Mouse (Mus musculus): ENCODE data around the gene Midn. TPM values are rescaled to one million over a fixed set of nuclear protein-coding genes. Genes with fewer than 3 reads are reported as not detected.

The Midn gene
- polyA plus RNA-seq, 1 experiment from 2014 or later: 22.2 TPM

DNA sequence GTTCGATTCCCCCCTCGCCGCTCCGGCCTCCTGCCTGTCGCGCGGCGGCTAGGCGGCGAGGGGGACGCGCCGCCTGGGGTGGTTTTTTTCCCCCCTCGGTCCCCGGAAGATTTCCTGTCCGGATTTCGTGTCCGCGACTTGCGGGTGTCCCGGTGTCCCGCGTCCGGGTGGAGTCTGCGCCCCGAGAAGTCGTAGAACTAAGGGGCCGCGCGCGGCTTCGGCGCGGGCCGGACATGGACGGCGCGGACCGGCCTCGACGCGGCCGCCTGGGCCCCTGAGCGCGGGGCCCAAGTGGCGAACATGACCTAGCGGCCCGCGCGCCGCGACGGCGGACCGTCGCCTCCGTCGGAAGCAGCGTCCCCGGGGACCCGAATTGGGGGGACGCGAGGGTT, 32.1 kb upstream of the Midn start:
- Histone ChIP-seq H3K27ac (replicated peaks) (peak overlapping the region; percentile 93), H3K27me3 (replicated peaks; ENCODE audit: low read depth, poor library complexity, severe bottlenecking) (no peaks in the 10 kb centered on the region), H3K36me3 (replicated peaks) (peaks cover 40% of the 10 kb centered on the region), H3K4me3 (peak overlapping the region; percentile 91), H3K4me1 (peaks cover 46% of the 10 kb centered on the region), H3K9me3 (no peaks in the 10 kb centered on the region)
- WGBS: under 1% methylated on average over 63 of the region's 63 CpGs
- no peak for DNase-seq (ENCODE audit: low spot score)

DNA sequence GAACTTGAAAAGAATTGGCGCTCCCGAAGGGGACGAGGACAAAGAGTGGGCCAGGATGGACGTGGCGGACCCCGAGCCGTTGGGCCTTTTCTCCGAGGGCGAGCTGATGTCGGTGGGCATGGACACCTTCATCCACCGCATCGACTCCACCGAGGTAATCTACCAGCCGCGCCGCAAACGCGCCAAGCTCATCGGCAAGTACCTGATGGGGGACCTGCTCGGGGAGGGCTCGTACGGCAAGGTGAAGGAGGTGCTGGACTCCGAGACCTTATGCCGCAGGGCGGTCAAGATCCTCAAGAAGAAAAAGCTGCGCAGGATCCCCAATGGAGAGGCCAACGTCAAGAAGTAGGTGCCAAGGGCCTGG, 31.5 kb upstream of the Midn start:
- Histone ChIP-seq H3K27ac (replicated peaks) (peak overlapping the region; percentile 93), H3K27me3 (replicated peaks; ENCODE audit: low read depth, poor library complexity, severe bottlenecking) (no peaks in the 10 kb centered on the region), H3K36me3 (replicated peaks) (peaks cover 46% of the 10 kb centered on the region), H3K4me3 (peak overlapping the region; percentile 91), H3K4me1 (peaks cover 46% of the 10 kb centered on the region), H3K9me3 (no peaks in the 10 kb centered on the region)
- WGBS: under 1% methylated on average over 27 of the region's 27 CpGs
- DNase-seq (ENCODE audit: low spot score): peak; percentile 46

DNA sequence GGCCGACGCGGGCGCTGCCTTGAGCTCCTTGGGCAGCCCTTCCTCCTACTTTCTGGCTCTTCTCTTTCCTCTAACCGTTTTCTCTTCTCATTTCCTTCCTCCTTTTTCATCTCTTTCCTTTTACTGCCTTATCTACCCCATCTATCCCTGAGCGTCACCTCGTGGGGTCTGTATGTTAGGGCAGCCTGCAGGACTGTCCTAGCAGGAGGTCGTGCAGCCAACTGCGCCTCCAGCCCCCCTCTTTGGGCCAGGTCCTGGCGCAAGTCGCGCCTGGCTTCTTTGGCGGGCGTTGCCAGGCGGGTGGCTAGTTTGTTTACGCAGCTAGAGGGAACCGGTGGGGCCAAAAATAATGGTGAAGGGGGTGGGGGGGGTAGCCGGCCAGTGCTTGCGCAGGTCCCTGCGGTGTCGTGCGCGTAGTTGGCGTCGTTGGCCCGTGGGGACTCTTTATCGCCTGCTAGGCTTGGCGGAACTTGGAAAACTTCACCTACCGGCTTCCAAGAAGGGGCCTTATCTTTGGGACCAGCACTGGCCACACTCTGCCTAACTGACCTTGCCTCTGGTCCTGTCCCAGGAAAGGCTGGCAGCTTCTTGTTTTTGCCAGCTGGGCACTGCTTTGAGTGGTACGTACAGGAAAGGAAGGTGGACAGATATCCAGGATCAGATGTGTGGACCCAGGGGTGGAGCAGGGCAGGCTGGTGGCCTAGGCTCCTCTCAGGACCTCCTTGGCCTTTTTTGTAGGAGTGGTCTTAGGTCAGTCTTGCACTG, 31.0 kb upstream of the Midn start:
- Histone ChIP-seq H3K9me3 (no peaks in the 10 kb centered on the region), H3K27me3 (replicated peaks; ENCODE audit: low read depth, poor library complexity, severe bottlenecking) (no peaks in the 10 kb centered on the region), H3K4me3 (peak overlapping the region; percentile 91), H3K36me3 (replicated peaks) (peaks cover 51% of the 10 kb centered on the region), H3K27ac (replicated peaks) (peak overlapping the region; percentile 93), H3K4me1 (peaks cover 46% of the 10 kb centered on the region)
- 5% methylated on average over 30 of the region's 30 CpGs for WGBS
- DNase-seq (ENCODE audit: low spot score): peak; percentile 50

DNA sequence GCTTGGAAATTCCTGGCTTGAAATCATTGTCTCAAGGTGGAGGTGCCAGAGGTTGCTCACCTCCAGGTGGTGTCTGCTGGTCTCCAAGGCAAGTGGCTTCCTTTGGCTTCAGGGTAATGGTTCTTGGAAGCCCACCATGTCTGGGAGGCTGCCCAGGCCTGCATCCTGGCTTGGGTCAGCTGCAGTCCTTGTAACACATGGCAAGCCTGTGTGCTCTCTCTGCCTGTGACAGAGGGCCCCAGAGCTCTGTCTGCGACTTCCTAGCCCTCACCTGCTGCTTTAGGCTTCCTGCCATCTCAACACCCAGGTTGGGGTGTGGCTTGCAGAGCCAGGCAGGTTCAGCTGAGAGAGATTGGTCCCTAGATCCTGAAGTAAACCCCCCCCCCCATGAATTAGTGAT, 30.3 kb upstream of the Midn start:
- H3K4me1 ChIP-seq: peaks cover 46% of the 10 kb centered on the region
- no peaks in the 10 kb centered on the region for H3K27me3 ChIP-seq (replicated peaks; ENCODE audit: low read depth, poor library complexity, severe bottlenecking)
- 0 out of 2 replicates have a peak overlapping the region, but pooled peaks have one; percentile 93 for H3K27ac ChIP-seq (replicated peaks)
- WGBS: 60% methylated on average over 1 of the region's 1 CpGs
- H3K4me3 ChIP-seq: peak overlapping the region; percentile 91
- DNase-seq (ENCODE audit: low spot score): no peak
- H3K36me3 ChIP-seq (replicated peaks): peaks cover 58% of the 10 kb centered on the region
- H3K9me3 ChIP-seq: no peaks in the 10 kb centered on the region

DNA sequence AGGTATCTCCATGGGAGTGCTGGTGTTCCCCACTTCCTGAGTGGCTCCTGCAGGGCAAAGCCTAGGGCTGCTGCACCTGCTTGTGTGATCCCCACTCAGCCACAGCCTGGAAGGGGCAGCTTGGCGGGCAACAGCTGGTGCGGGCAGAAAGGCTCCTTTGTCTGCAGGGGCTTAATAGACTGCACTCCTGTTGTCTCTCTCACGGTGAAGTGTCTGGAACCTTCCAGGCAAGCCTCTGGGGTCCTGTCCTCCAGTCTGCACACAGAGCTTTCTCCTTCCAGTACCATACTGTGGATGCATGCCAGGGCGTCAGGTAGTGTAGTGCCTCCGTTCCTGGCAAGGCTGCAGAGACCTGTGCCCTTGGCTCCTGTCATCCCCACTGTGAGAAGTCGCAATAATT, 29.5 kb upstream of the Midn start:
- Histone ChIP-seq H3K4me3 (peak overlapping the region; percentile 91), H3K36me3 (replicated peaks) (peaks cover 66% of the 10 kb centered on the region), H3K4me1 (peaks cover 46% of the 10 kb centered on the region)

GRCm38 (mm10) chr10:80120146-80120545, 27.9 kb upstream of the Midn start:
- Histone ChIP-seq H3K36me3 (replicated peaks) (peaks cover 82% of the 10 kb centered on the region), H3K4me3 (peak overlapping the region; percentile 19; the same call in 1 of the 2 replicates)
- 92% methylated on average over 2 of the region's 2 CpGs for WGBS

More for the DNA sequence above, 29.5 kb upstream of the Midn start:
- Histone ChIP-seq H3K27ac (replicated peaks) (no peak overlapping the region), H3K27me3 (replicated peaks; ENCODE audit: low read depth, poor library complexity, severe bottlenecking) (no peaks in the 10 kb centered on the region), H3K9me3 (no peaks in the 10 kb centered on the region)
- WGBS: 81% methylated on average over 6 of the region's 6 CpGs
- DNase-seq (ENCODE audit: low spot score): no peak

GRCm38 (mm10) chr10:80121639-80122038, 26.4 kb upstream of the Midn start:
- Histone ChIP-seq H3K27me3 (replicated peaks; ENCODE audit: low read depth, poor library complexity, severe bottlenecking) (no peaks in the 10 kb centered on the region), H3K27ac (replicated peaks) (no peak overlapping the region), H3K9me3 (no peaks in the 10 kb centered on the region), H3K4me1 (peaks cover 32% of the 10 kb centered on the region), H3K4me3 (no peak overlapping the region), H3K36me3 (replicated peaks) (peaks cover 97% of the 10 kb centered on the region)
- 92% methylated on average over 2 of the region's 2 CpGs for WGBS
- no peak for DNase-seq (ENCODE audit: low spot score)

More at GRCm38 (mm10) chr10:80120146-80120545, 27.9 kb upstream of the Midn start:
- Histone ChIP-seq H3K27ac (replicated peaks) (no peak overlapping the region), H3K27me3 (replicated peaks; ENCODE audit: low read depth, poor library complexity, severe bottlenecking) (no peaks in the 10 kb centered on the region), H3K9me3 (no peaks in the 10 kb centered on the region), H3K4me1 (peaks cover 35% of the 10 kb centered on the region)
- no peak for DNase-seq (ENCODE audit: low spot score)

DNA sequence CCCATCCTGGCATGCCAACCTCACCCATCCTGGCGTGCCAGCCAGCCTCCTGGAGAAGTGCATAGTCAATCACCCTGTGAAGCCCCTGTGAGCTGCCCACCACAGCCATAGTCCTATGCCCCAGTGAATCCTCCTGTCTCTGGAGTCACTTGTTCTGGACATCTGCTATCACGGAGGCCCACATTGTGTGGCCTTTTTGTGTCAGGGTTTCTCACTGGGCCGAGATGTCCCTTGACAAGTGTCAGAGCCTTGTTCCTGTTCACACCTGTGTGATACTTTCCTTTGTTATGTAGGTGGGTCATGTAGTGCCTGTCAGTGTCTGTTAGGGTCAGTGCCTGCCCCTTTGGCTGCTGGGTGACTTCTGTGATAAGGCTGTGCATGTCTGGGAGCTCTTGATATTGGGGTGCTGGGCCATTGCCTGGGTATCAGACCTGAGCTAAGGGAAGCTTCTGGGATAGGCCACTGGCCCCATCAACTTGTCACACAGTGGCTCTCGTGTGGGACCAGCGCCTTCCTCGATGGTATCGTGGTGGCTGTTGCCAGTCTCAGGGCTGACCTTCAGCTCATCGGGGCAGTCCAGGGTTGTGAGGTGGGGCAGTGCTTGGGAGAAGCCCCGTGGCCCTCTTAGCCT, 24.0 kb upstream of the Midn start:
- Histone ChIP-seq H3K27me3 (replicated peaks; ENCODE audit: low read depth, poor library complexity, severe bottlenecking) (no peaks in the 10 kb centered on the region), H3K9me3 (no peaks in the 10 kb centered on the region), H3K4me3 (no peak overlapping the region), H3K36me3 (replicated peaks) (peaks cover 100% of the 10 kb centered on the region), H3K4me1 (peaks cover 7% of the 10 kb centered on the region), H3K27ac (replicated peaks) (no peak overlapping the region)
- 94% methylated on average over 9 of the region's 9 CpGs for WGBS
- DNase-seq (ENCODE audit: low spot score): no peak

DNA sequence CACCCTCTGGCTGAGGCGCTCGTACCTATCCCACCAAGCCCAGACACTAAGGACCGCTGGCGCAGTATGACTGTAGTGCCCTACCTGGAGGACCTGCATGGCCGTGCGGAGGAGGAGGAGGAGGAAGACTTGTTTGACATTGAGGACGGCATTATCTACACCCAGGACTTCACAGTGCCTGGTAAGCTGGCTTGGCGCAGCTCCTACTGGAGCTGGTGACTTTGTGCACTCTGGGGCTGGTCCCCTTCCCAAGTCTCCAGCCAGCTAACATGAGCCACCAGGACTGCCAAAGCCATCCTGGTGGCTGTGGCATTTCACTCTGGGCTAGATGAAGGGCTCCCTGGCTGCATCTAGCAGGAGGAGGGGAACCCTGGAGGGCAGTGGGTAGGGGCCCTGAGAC, 20.2 kb upstream of the Midn start:
- H3K27me3 ChIP-seq (replicated peaks; ENCODE audit: low read depth, poor library complexity, severe bottlenecking): peaks cover 23% of the 10 kb centered on the region; the same call in 1 of the 2 replicates
- H3K36me3 ChIP-seq (replicated peaks): peaks cover 100% of the 10 kb centered on the region
- DNase-seq (ENCODE audit: low spot score): no peak
- H3K4me3 ChIP-seq: peak overlapping the region; percentile 15; the same call in 1 of the 2 replicates
- peaks cover 29% of the 10 kb centered on the region for H3K4me1 ChIP-seq
- no peak overlapping the region for H3K27ac ChIP-seq (replicated peaks)
- 97% methylated on average over 8 of the region's 8 CpGs for WGBS
- H3K9me3 ChIP-seq: no peaks in the 10 kb centered on the region

DNA sequence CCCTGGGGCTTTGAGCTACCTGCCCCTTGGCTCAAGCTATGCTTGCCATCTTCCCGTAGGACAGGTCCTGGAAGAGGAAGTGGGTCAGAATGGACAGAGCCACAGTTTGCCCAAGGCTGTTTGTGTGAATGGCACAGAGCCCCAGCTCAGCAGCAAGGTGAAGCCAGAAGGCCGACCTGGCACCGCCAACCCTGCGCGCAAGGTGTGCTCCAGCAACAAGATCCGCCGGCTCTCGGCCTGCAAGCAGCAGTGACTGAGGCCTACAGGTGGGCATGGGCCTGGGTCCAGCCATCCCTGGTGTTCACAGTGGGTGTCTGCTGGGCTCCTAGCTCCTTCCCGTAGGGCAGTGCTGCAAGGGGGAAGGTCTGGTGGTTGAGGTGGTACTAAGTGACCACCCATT, 18.2 kb upstream of the Midn start:
- H3K4me3 ChIP-seq: peak overlapping the region; percentile 1; the same call in 1 of the 2 replicates

GRCm38 (mm10) chr10:80130403-80131031, 17.6 kb upstream of the Midn start:
- DNase-seq (ENCODE audit: low spot score): no peak
- H3K27me3 ChIP-seq (replicated peaks; ENCODE audit: low read depth, poor library complexity, severe bottlenecking): peaks cover 48% of the 10 kb centered on the region
- H3K27ac ChIP-seq (replicated peaks): 0 out of 2 replicates have a peak overlapping the region, but pooled peaks have one; percentile 48
- H3K36me3 ChIP-seq (replicated peaks): peaks cover 100% of the 10 kb centered on the region
- H3K9me3 ChIP-seq: no peaks in the 10 kb centered on the region
- peak overlapping the region; percentile 47 for H3K4me3 ChIP-seq
- WGBS: 87% methylated on average over 18 of the region's 18 CpGs
- H3K4me1 ChIP-seq: peaks cover 32% of the 10 kb centered on the region

More for the DNA sequence above, 18.2 kb upstream of the Midn start:
- peaks cover 32% of the 10 kb centered on the region for H3K4me1 ChIP-seq
- H3K27me3 ChIP-seq (replicated peaks; ENCODE audit: low read depth, poor library complexity, severe bottlenecking): peaks cover 41% of the 10 kb centered on the region
- H3K9me3 ChIP-seq: no peaks in the 10 kb centered on the region
- DNase-seq (ENCODE audit: low spot score): no peak
- no peak overlapping the region for H3K27ac ChIP-seq (replicated peaks)
- peaks cover 100% of the 10 kb centered on the region for H3K36me3 ChIP-seq (replicated peaks)
- WGBS: 94% methylated on average over 9 of the region's 9 CpGs

- no peaks in the 10 kb centered on the region for H3K9me3 ChIP-seq
- H3K27ac ChIP-seq (replicated peaks): peak overlapping the region; percentile 48; the same call in 1 of the 2 replicates
- 12% methylated on average over 55 of the region's 55 CpGs for WGBS
- DNase-seq (ENCODE audit: low spot score): peak; percentile 80
- peaks cover 57% of the 10 kb centered on the region for H3K27me3 ChIP-seq (replicated peaks; ENCODE audit: low read depth, poor library complexity, severe bottlenecking)
- H3K36me3 ChIP-seq (replicated peaks): peaks cover 100% of the 10 kb centered on the region
- peak overlapping the region; percentile 47 for H3K4me3 ChIP-seq
- peaks cover 36% of the 10 kb centered on the region for H3K4me1 ChIP-seq
Observed at GRCm38 (mm10) chr10:80131316-80131951, 16.6 kb upstream of the Midn start.
